Mouse (Mus musculus) MEL (cell line): ENCODE results near the gene Clec4f. TPM values are rescaled to one million over a fixed set of nuclear protein-coding genes. Genes with fewer than 3 reads are reported as not detected.
"Not testable (repeated sequence)": the region's sequence is repeated elsewhere in the genome, so short reads cannot be mapped to it uniquely, and the experiment has no call there.

Experiments used
- DNase-seq: peaks from one replicate; pipeline ENCODE4 v3.0.0; 2011; ENCODE audit warnings: low read depth, low spot score
- H3K27ac ChIP-seq: 2 replicates; pipeline ENCODE4 v1.5.1; 2012; ENCODE audit warnings: low read depth, mild to moderate bottlenecking, control low read depth, low read length, moderate library complexity; ENCODE audit not compliant: control insufficient read depth
- H3K27me3 ChIP-seq, 2 experiments: fragments of 150-350 bp in 1 of 2; sonication (generic) in 1 of 2; 2 replicates each; pipeline ENCODE4 v1.6.1; 2012; ENCODE audit warnings: low read length in 2 of 2, mild to moderate bottlenecking in 2 of 2, improper control_type of control experiment in 1 of 2, moderate library complexity in 1 of 2; ENCODE audit not compliant: insufficient read depth in 2 of 2, control insufficient read depth in 1 of 2
- H3K36me3 ChIP-seq, 2 experiments: 2 replicates each; pipeline ENCODE4 v1.6.1; 2012 to 2014; ENCODE audit warnings: low read length in 2 of 2, improper control_type of control experiment in 1 of 2, inconsistent platforms in 1 of 2, mild to moderate bottlenecking in 1 of 2; ENCODE audit not compliant: insufficient read depth in 2 of 2, control insufficient read depth in 1 of 2
- H3K4me1 ChIP-seq, 2 experiments: fragments of 150-350 bp in 1 of 2; sonication (generic) in 1 of 2; 2 replicates each; pipeline ENCODE4 v1.6.1; 2012; ENCODE audit warnings: low read length in 2 of 2, improper control_type of control experiment in 1 of 2, mild to moderate bottlenecking in 1 of 2; ENCODE audit not compliant: insufficient read depth in 2 of 2, control insufficient read depth in 1 of 2
- H3K4me3 ChIP-seq, 2 experiments: fragments of 150-350 bp in 1 of 2; sonication (generic) in 1 of 2; 2 replicates each; pipeline ENCODE4 v1.5.1; 2012; ENCODE audit warnings: low read depth in 2 of 2, low read length in 2 of 2, mild to moderate bottlenecking in 2 of 2, moderate library complexity in 2 of 2, control low read depth in 1 of 2, improper control_type of control experiment in 1 of 2; ENCODE audit not compliant: control insufficient read depth in 1 of 2, insufficient read depth in 1 of 2
- H3K79me2 ChIP-seq: 2 replicates; pipeline ENCODE4 v1.6.1; 2012; ENCODE audit warnings: mild to moderate bottlenecking, low read length, moderate library complexity; ENCODE audit not compliant: control insufficient read depth, poor library complexity, insufficient read depth
- H3K9ac ChIP-seq: 2 replicates; pipeline ENCODE4 v1.6.1; 2012; ENCODE audit warnings: low read depth, mild to moderate bottlenecking, control low read depth, low read length, moderate library complexity; ENCODE audit not compliant: control insufficient read depth, poor library complexity, severe bottlenecking
- H3K9me3 ChIP-seq: fragments of 150-350 bp; sonication (generic); replicated peaks from 2 replicates; pipeline ENCODE4 v1.6.1; 2012; ENCODE audit warnings: mild to moderate bottlenecking, low read length, improper control_type of control experiment, moderate library complexity; ENCODE audit not compliant: insufficient read depth
- CHD2 ChIP-seq: IDR thresholded peaks from 2 replicates; pipeline ENCODE4 v1.6.1; 2011; ENCODE audit warnings: low read length, improper control_type of control experiment
- CTCF ChIP-seq, 3 experiments: IDR thresholded peaks in 2 of 3; conservative IDR thresholded peaks in 1 of 3; 2 replicates each; pipeline ENCODE4 v1.5.1; 2011 to 2012; ENCODE audit warnings: low read length in 3 of 3, low read depth in 2 of 3, mild to moderate bottlenecking in 2 of 3, improper control_type of control experiment in 1 of 3, inconsistent platforms in 1 of 3, mixed read lengths in 1 of 3, moderate library complexity in 1 of 3; ENCODE audit not compliant: control insufficient read depth in 1 of 3, insufficient read depth in 1 of 3, poor library complexity in 1 of 3, severe bottlenecking in 1 of 3
- ELF1 ChIP-seq: IDR thresholded peaks from 2 replicates; pipeline ENCODE4 v1.6.1; 2014; ENCODE audit warnings: low read depth, mild to moderate bottlenecking, inconsistent platforms, low read length, improper control_type of control experiment, moderate library complexity
- ETS1 ChIP-seq: IDR thresholded peaks from 2 replicates; pipeline ENCODE4 v1.6.1; 2012; ENCODE audit warnings: low read depth, mild to moderate bottlenecking, inconsistent platforms, low read length, improper control_type of control experiment, moderate library complexity
- KAT2A ChIP-seq: conservative IDR thresholded peaks from 2 replicates; pipeline ENCODE4 v1.6.1; 2012; ENCODE audit warnings: low read depth, low read length, improper control_type of control experiment, inconsistent platforms
- MAZ ChIP-seq: IDR thresholded peaks from 2 replicates; pipeline ENCODE4 v1.6.1; 2012; ENCODE audit warnings: low read depth, mild to moderate bottlenecking, inconsistent platforms, low read length, improper control_type of control experiment
- MEF2A ChIP-seq: IDR thresholded peaks from 2 replicates; pipeline ENCODE4 v1.6.1; 2014; ENCODE audit warnings: low read depth, mild to moderate bottlenecking, inconsistent platforms, low read length, improper control_type of control experiment; ENCODE audit not compliant: poor library complexity, insufficient replicate concordance, severe bottlenecking; ENCODE audit errors: extremely low read depth
- MYB ChIP-seq: IDR thresholded peaks from 2 replicates; pipeline ENCODE4 v1.6.1; 2011; ENCODE audit warnings: mild to moderate bottlenecking, low read depth, low read length, improper control_type of control experiment
- MYC ChIP-seq: IDR thresholded peaks from 2 replicates; pipeline ENCODE4 v1.6.1; 2011; ENCODE audit warnings: low read depth, mild to moderate bottlenecking, low read length, improper control_type of control experiment, moderate library complexity
- NELFE ChIP-seq: IDR thresholded peaks from 2 replicates; pipeline ENCODE4 v1.6.1; 2011; ENCODE audit warnings: low read depth, low read length, improper control_type of control experiment
- POLR2AphosphoS5 ChIP-seq: IDR thresholded peaks from 2 replicates; pipeline ENCODE4 v1.6.1; 2012; ENCODE audit warnings: low read depth, borderline replicate concordance, mild to moderate bottlenecking, inconsistent platforms, low read length, moderate library complexity, mixed read lengths
- RCOR1 ChIP-seq: IDR thresholded peaks from 2 replicates; pipeline ENCODE4 v1.6.1; 2012; ENCODE audit warnings: low read depth, mild to moderate bottlenecking, inconsistent platforms, low read length, improper control_type of control experiment
- TAL1 ChIP-seq: IDR thresholded peaks from 2 replicates; pipeline ENCODE4 v1.6.1; 2012; ENCODE audit warnings: mild to moderate bottlenecking, inconsistent platforms, low read length, moderate library complexity, mixed read lengths
- TBP ChIP-seq: IDR thresholded peaks from 2 replicates; pipeline ENCODE4 v1.8.0; 2011; ENCODE audit warnings: low read depth, low read length, improper control_type of control experiment
- TCF12 ChIP-seq: IDR thresholded peaks from 2 replicates; pipeline ENCODE4 v1.6.1; 2014; ENCODE audit warnings: low read depth, mild to moderate bottlenecking, inconsistent platforms, low read length, improper control_type of control experiment, moderate library complexity
- UBTF ChIP-seq: IDR thresholded peaks from 2 replicates; pipeline ENCODE4 v1.6.1; 2012; ENCODE audit warnings: low read depth, mild to moderate bottlenecking, inconsistent platforms, low read length, improper control_type of control experiment, moderate library complexity, borderline replicate concordance; ENCODE audit not compliant: insufficient read depth
- ZNF384 ChIP-seq: IDR thresholded peaks from 2 replicates; pipeline ENCODE4 v1.6.1; 2012; ENCODE audit warnings: low read depth, mild to moderate bottlenecking, inconsistent platforms, low read length, improper control_type of control experiment
- polyA plus RNA-seq, 2 experiments: library from polyadenylated mRNA; stranded (reverse) in 1 of 2; unstranded in 1 of 2; fragments of >175 nt in 1 of 2; fragments of >200 nt in 1 of 2; gene quantifications; 2 replicates each; pipeline versions ENCODE4 v1.2.1 to v1.2.4; 2012; ENCODE audit warnings: low replicate concordance in 2 of 2, low read depth in 1 of 2; ENCODE audit not compliant: insufficient read length in 2 of 2, insufficient read depth in 1 of 2, missing spikeins in 1 of 2
- total RNA-seq: library from RNA; depleted of rRNA; stranded (reverse); fragments of 300-350 nt; gene quantifications from 2 replicates; pipeline ENCODE4 v1.2.3, GENCODE M21; 2012

The Clec4f gene
- total and polyA plus RNA-seq, 3 experiments, result not detected

DNA sequence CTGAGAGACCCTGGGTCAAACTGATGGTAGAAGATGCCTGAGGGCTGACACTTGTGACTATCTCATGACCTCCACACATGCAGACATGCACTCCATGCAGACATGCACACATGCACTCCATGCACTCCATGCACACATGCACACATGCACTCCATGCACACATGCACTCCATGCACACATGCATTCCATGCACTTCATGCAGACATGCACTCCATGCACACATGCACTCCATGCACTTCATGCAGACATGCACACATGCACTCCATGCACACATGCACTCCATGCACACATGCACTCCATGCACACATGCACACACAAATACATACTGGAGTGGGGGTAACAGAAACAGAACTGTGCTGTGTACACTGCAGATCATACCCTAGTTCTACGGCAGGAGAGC lies 20.7 kb downstream of the Clec4f start:
- no peaks in the 10 kb centered on the region for H3K36me3 ChIP-seq
- DNase-seq, result no peak
- TF ChIP-seq POLR2AphosphoS5 (peak; percentile 36; the same call in 1 of the 2 replicates), TCF12 (no peak), MYC (no peak), MEF2A (no peak), ZNF384 (no peak), TBP (no peak), NELFE (no peak), UBTF (no peak)
- H3K9ac ChIP-seq, result no peak overlapping the region
- no peaks in the 10 kb centered on the region for H3K79me2 ChIP-seq
- no peaks in the 10 kb centered on the region for H3K9me3 ChIP-seq
- H3K27ac ChIP-seq, result no peak overlapping the region
- no peak overlapping the region for H3K4me3 ChIP-seq
- H3K4me1 ChIP-seq, result no peaks in the 10 kb centered on the region
- H3K27me3 ChIP-seq, result peaks cover 15 to 19% of the 10 kb centered on the region in 2 experiments

GRCm38 (mm10) chr6:83634631-83635030 lies 21.4 kb downstream of the Clec4f start:
- not testable (repeated sequence) for H3K79me2 ChIP-seq, H3K36me3 ChIP-seq, H3K27ac ChIP-seq, H3K9ac ChIP-seq, H3K9me3 ChIP-seq, DNase-seq, H3K4me1 ChIP-seq, H3K4me3 ChIP-seq
- H3K27me3 ChIP-seq, result peaks cover 14 to 19% of the 10 kb centered on the region in 2 experiments

- not testable (repeated sequence) for H3K79me2 ChIP-seq, H3K4me1 ChIP-seq, H3K36me3 ChIP-seq, H3K9ac ChIP-seq, H3K27ac ChIP-seq, H3K4me3 ChIP-seq, DNase-seq, H3K9me3 ChIP-seq
- H3K27me3 ChIP-seq, result peaks cover 14 to 19% of the 10 kb centered on the region in 2 experiments
Measured at GRCm38 (mm10) chr6:83634106-83634505, 21.9 kb downstream of the Clec4f start.

DNA sequence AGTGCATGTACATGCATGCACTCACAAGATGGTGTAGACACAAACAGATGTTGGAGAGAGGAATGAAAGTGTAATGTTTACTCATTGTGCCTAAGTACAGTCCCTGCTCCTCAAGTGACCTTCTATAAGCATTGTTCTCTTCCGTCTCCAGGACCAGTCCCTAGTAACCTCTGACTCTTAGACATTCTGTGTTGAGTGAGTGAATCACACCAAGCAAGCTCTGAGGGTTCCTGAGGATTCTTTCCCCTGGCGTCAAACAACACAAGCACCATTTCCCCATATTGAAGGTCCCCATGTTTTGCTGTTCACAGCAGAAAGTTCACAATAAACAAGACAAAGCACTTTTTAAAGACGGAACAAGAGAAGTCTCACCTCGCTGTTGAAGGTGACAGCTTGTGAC lies 24.2 kb downstream of the Clec4f start:
- Histone ChIP-seq H3K9ac (no peak overlapping the region), H3K9me3 (no peaks in the 10 kb centered on the region), H3K4me3 (no peak overlapping the region), H3K4me1 (no peaks in the 10 kb centered on the region), H3K79me2 (no peaks in the 10 kb centered on the region), H3K27me3 (peaks cover 14 to 16% of the 10 kb centered on the region in 2 experiments), H3K27ac (no peak overlapping the region), H3K36me3 (no peaks in the 10 kb centered on the region)
- TF ChIP-seq CHD2, result no peak
- TF ChIP-seq CTCF (IDR thresholded peaks at IDR 0.05 in 2 of 3, conservative IDR thresholded peaks at IDR 0.05 in 1 of 3; ENCODE audit: control insufficient read depth in 1 of 3, insufficient read depth in 1 of 3, low read depth in 2 of 3, low read length in 3 of 3, poor library complexity in 1 of 3, severe bottlenecking in 1 of 3), result no peak
- TF ChIP-seq RCOR1, result no peak
- TF ChIP-seq TAL1, result no peak
- no peak for TF ChIP-seq ETS1
- no peak for TF ChIP-seq ELF1
- no peak for TF ChIP-seq NELFE
- no peak for TF ChIP-seq UBTF
- no peak for TF ChIP-seq MAZ
- TF ChIP-seq MYB, result no peak
- TF ChIP-seq KAT2A, result no peak
- TF ChIP-seq MYC, result no peak
- DNase-seq, result no peak
